Mouse (Mus musculus) myocyte (in vitro differentiated cells): Measurements from ENCODE around the gene Dclre1a.

Experiments used
- CEBPB ChIP-seq: IDR thresholded peaks from 2 replicates; pipeline ENCODE4 v1.6.1; 2011; ENCODE audit warnings: mild to moderate bottlenecking, moderate library complexity; ENCODE audit not compliant: poor library complexity, insufficient read depth, severe bottlenecking
- E2F4 ChIP-seq: IDR thresholded peaks from one replicate; pipeline ENCODE4 v1.6.1; 2011; ENCODE audit warnings: mild to moderate bottlenecking, control low read depth, moderate library complexity; ENCODE audit not compliant: insufficient read depth
- MAX ChIP-seq: IDR thresholded peaks from one replicate; pipeline ENCODE4 v1.6.1; 2011; ENCODE audit warnings: low read depth, mild to moderate bottlenecking, control low read depth
- POLR2A ChIP-seq: IDR thresholded peaks from one replicate; pipeline ENCODE4 v1.6.1; 2011; ENCODE audit warnings: low read depth, mild to moderate bottlenecking, control low read depth, moderate library complexity; ENCODE audit not compliant: insufficient read length
- SRF ChIP-seq: IDR thresholded peaks from one replicate; pipeline ENCODE4 v1.6.1; 2011; ENCODE audit warnings: low read depth; ENCODE audit not compliant: control insufficient read depth, insufficient read length
- TCF12 ChIP-seq: IDR thresholded peaks from one replicate; pipeline ENCODE4 v1.6.1; 2011; ENCODE audit warnings: mild to moderate bottlenecking, control low read depth; ENCODE audit not compliant: poor library complexity, insufficient read depth, severe bottlenecking
- TCF3 ChIP-seq: IDR thresholded peaks from one replicate; pipeline ENCODE4 v1.6.1; 2011; ENCODE audit warnings: low read depth, control low read depth; ENCODE audit not compliant: insufficient read length

DNA sequence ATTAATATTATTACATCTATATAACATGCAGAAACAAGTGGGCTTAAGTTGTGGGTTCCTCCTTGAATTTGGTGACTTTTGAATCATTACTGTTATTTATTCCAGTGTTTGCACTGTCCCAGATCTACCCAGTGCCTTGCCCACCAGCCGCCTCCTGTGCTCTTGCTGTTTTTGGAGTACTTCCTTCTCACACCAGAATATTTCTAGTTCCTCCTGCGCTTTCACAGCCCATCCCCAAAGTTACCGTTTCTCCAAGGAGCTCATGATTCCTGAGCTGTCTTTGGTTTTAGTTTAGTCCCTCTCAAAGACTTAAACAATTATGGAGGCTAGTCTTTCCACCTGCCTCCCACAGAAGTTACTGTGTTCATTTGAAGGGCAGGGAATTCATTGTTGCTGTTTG is 15.4 kb upstream of the Dclre1a start:
- no peak for TF ChIP-seq TCF12
- no peak for TF ChIP-seq CEBPB
- TF ChIP-seq POLR2A: no peak
- TF ChIP-seq SRF: no peak
- no peak for TF ChIP-seq TCF3
- no peak for TF ChIP-seq MAX
- TF ChIP-seq E2F4: no peak
